Mouse (Mus musculus) heart, adult 11 months (tissue): ENCODE measurements at regions not wholly inside any gene's neighbourhood (a gene's known extent, or its start where the extent isn't known, plus 50 kb on each side); places are given as distances from the start of the nearest gene placed in this dataset.

Source experiments
- DNase-seq: peaks from one replicate; pipeline ENCODE4 v3.0.0; 2022

- no peak for DNase-seq
Measured at GRCm38 (mm10) chr1:13424524-13424923, 2010.6 kb downstream of the A830018L16Rik start.

DNA sequence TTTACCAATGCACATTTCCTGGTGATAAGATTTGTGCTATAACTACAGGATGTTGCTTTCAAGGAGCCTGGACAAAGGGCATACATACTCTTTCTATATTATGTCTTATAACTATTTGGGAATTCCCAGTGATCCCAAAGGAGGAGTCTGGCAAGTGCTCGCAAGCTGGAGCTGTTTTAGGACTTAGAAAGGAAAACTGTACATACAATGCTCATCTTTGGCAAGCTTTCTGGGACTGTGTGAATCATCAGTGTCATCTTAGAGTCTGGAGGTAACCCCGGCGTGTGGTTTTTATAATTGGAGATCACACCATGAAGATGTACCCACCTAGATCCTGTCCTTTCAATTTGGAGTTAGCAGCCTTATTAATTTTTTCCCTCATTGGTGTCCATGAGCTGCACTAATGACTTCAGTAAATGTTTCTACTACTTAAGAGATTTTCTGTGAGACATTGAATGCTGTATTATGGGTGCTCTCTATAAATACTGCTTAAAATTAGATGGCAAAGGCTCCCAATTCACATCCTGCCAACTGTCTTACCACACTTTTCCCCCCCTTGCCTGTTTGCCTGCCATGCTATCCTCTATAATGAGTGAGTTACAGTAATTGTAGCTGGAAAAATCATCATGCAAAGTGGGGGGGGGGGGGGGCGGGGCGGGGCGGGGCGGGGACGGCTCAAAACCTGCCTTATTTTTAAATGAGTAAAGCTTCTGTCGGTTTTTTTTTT is 2011.9 kb downstream of the A830018L16Rik start:
- no peak for DNase-seq

DNA sequence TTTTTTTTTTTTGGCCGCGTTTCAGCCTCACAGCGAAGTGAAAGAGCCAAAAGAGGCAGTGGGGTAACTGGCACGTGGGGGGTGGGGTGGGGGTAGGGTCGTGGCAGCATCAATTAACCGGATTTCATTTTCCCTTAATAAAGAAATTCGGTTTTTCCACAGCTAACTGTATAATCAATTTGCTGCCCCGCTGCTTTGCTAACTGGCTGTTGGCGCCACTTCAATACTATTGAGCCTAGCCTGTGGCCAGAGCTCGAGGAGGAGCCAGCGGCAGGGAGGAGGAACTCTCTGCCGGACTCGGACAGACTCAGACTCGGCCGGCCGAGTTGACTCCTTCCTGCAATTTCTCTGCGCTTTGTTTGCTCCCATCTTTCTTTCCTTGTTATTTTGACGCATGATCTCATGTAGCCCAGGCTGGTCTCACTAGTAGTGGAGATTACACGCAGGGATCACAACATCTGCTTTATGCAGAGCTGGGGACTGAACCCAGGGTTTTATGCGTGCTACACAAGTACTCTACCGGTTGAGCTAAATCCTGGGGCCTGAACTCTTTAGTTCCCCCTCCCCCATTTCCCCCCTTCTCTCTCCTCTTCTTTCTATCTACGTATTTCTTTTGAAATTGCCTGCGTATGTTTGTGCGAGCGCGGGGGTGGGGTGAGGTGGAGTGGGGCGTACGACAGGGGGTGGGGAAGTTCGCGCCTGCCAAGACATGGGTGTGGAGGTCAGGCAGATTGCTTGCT is 2012.6 kb downstream of the A830018L16Rik start:
- peak; percentile 97 for DNase-seq

DNA sequence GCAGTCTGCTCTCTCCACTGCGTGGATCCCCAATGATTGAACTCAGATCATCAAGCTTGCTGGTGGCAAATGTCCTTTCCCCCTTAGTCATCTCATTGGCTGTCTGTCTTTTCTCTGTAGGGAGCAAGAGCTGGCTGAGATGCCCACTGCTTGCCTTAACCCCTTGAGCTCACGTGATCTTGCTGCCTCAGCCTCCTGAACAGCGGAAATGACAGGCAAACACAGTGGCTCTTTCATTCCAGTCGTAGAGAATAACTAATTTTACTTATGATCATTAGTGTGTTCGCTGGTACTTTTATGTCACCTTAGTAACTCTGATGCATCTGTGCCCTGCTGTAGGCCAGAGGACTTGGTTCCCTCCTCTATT is 2013.1 kb downstream of the A830018L16Rik start:
- no peak for DNase-seq

- no peak for DNase-seq
Measured at GRCm38 (mm10) chr1:13427501-13428207, 2013.7 kb downstream of the A830018L16Rik start.

GRCm38 (mm10) chr1:13437747-13438394 is 2024.0 kb downstream of the A830018L16Rik start:
- DNase-seq: no peak

DNA sequence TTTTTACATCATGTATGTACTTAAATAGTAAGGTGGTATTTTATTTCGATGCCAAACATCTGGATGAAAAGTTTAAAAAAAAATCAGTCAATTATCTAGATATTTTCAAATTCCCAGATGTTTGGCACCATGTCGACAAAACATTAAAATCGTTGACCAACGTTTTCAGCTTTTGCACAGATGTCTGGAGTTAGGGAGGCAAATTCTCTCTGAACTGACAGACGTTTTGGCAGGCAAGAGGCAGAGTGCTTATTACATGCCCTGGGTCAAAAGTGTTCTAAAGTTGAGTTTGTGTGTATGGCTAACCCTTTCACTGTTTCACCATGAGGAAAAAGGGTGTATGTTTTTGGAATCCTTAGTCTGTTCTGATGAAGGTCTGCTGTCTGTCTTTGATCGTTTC is 2028.5 kb downstream of the A830018L16Rik start:
- DNase-seq: no peak

- DNase-seq: no peak
Measured at GRCm38 (mm10) chr1:13454534-13454933, 2040.6 kb downstream of the A830018L16Rik start.

GRCm38 (mm10) chr1:13455572-13455971 is 2041.7 kb downstream of the A830018L16Rik start:
- no peak for DNase-seq

DNA sequence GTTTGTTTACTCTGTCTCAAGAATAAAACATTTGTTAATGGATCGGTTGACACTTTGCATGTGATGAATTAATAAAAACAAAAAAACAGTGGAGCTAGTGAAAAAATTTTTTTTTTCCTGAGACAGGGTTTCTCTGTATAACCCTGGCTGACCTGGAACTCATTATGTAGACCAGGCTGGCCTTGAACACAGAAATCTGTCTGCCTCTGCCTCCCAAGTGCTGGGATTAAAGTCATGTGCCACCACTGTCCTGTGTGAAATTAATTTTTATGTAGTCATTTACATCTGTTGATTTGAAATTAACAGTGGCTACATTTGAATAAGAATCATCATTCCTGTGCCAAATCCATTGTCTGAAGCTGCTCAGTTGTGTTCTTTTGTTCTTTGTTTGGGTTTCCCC is 2050.4 kb downstream of the A830018L16Rik start:
- DNase-seq: no peak

DNA sequence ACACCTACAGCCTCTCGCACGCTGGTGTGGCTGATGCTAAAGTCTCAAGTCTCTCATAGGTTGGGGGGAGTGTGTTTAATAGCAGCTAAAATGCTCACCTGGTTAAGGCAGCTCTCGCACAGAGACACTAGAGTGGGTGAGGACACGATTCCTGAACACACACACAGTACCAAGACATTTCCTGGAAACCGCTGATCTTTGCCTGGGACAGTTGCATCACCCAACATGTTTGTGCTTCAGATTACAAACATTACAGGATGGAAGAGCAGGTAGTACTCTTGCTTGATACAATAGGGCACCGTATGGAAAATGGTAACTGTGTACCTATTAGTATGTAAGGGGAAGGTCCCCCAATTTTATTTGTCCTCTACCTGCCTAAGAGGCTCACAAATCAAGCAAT is 2053.3 kb downstream of the A830018L16Rik start:
- DNase-seq: no peak

DNA sequence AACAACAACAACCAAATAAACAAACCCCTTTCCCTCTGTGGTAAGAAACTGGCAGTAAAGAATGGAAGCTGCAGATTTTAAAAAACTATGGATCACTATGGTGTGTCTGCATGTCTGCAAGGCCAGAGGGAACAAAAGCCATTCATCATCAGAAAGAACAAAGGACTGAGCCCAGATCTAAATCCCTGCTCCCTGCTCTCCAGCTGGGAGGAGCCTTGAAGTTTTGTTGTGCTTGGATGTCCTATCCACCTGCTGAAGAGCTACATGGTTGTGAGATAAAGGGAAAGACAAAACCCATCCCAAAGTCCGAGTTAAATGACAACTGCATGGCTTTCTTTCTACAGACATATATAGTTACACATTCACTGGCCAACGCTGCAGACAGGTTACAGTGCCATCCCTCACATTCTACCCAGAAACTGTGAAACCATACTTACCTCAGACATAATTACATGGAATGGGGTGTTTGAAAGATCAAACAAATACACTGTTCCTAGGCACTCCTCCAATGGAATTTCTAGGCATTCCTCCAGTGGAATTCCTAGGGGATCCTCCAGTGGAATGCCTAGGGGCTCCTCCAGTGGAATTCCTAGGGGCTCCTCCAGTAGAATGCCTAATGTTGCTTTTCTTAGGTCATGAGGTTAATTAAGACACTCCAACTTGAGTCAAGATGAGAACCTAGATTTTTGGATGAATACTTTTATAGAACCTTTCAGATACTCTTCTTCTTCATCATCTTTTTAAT is 2054.2 kb downstream of the A830018L16Rik start:
- no peak for DNase-seq

DNA sequence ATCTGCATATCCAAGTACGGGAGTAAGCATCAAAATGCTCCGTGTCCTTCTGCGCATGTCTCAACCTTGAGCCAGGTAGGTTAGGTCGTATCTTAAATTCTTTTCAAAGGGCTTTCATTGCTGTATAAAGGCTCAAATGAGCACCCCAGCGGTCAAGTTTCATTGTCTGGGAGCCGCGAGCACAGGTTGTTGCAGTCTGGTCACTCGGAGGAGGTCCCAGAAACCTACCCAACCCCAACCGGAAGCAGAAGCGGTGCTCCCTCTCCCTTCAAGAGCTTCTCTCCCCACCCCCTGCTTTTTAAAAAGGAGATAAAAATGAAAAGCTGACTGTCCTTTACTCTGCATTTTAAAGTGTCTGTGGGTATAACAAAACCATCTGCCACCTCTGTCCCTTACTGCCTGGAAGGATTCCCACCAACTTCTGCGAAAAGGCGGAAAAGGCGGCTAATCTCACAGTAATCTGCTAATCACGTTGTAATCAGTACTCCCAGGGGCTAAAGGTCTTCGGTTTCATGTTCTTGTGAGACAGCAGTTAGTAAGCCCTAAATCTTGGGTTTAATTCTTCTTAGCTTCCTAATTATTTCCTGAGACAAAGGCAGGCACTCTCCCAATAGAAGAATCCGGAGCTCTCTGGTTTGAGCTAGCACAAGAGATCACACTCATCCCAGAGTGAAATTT is 2081.0 kb downstream of the A830018L16Rik start:
- peak; percentile 71 for DNase-seq

- no peak for DNase-seq
Measured at GRCm38 (mm10) chr1:13496386-13496785, 2082.5 kb downstream of the A830018L16Rik start.

DNA sequence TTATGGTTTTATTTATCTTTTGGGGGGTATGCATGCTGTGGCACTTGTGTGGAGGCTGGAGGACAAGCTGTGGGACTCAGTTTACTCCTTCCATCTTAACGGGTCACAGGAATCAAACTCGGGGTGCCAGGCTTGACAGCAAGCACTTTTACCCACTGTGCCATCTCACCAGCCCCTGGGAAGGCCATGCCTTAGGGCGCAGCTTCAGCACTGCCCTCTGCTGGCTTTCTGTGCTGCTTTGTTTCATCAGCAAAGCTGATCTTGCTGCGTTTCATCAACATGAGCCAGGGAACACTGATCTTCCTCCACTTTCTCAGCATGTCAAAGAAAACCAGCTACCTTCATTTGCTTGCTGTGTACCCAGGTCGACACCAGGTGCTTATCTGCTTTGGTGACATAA is 2086.6 kb downstream of the A830018L16Rik start:
- DNase-seq: peak; percentile 87

DNA sequence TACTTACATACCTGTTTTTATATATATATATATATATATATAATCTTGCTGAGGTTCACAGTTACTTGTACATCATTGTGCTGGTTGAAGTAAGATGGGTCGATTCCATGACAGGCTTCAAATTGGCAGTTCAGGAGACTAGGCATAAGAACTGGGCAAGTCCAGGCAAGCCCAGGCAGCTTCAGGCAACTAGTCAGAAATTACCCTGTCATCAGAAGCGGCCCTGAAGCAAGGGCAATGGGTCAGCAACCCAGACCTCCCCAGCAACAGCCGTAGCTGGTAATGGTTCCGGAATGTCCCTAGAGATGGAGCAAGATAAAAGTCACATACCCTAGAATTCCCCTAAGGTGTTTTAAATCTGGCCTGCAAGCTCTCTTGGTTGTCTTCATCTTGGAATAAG is 2088.0 kb downstream of the A830018L16Rik start:
- DNase-seq: peak; percentile 52

DNA sequence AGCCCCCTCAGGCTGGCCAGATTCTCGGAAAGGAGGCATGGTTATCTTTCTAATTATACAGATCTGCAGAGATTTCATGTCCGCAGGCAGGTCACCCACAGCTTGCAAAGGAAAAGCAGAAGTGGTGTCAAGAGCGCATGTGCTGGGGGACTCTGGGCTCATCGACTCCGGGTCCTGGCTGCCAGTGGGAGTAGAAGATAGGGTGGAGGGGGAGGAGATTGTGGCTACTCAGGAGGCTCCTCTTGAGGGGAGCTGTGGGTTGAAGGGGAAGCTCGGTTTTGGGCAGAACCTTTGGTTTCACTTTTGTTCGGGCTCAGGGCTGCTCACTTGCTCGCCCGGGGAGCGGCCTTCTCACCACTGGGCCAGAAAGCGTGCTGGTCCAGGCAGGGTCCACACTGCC is 2099.9 kb downstream of the A830018L16Rik start:
- peak; percentile 81 for DNase-seq
